Mouse (Mus musculus) mesoderm, embryonic 11.5 days (tissue): Measurements from ENCODE around the gene Gm8271.
"Not testable (repeated sequence)": the region's sequence is repeated elsewhere in the genome, so short reads cannot be mapped to it uniquely, and the experiment has no call there.

ENCODE experiments used
- DNase-seq: peaks from one replicate; pipeline ENCODE4 v3.0.0-alpha.2; 2012; ENCODE audit warnings: low read depth, low spot score

Gene Gm8271

DNA sequence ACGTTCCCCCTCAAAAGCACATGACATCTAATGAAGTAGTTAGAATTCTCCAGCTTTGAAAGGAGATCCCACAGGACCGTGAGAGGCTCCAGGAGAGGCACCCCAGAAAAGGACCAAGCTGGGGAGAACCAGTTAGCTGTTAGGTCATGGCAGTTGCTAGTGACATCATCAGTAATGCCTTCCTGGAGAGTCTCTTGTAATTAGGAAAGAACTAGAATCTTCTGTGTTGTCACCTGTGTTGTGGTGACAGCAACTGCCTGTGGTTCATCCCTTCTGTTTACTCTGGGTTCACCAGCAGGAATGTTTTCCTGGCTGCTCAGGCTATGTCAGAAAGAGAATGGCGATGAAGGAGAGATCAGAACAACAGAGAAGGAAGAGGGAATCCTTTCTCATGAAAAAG, at the start of gene Gm8271:
TSS of gene Gm8271 (plus strand) at position 301 of the 400 bp plus-strand sequence.
- DNase-seq, result not testable (repeated sequence)

- DNase-seq, result not testable (repeated sequence)
Measured at GRCm38 (mm10) chr14:5164235-5164634, 21.4 kb upstream of the Gm8271 start, which contains the start of gene Gm3317. TSS of gene Gm3317 (plus strand) at chr14:5164535.
